Mouse (Mus musculus) kidney, postnatal 10 days (tissue): ENCODE measurements around the gene Sftpd.

Source experiments
- DNase-seq: peaks from one replicate; pipeline ENCODE4 v3.0.0; 2021; ENCODE audit warnings: mixed read lengths

Gene Sftpd

GRCm38 (mm10) chr14:41185059-41185821, at the start of gene Sftpd:
TSS of gene Sftpd (minus strand) at chr14:41185149.
- DNase-seq, result no peak

GRCm38 (mm10) chr14:41198037-41198730, 13.2 kb upstream of the Sftpd start:
- peak; percentile 9 for DNase-seq

- DNase-seq, result no peak
Observed at GRCm38 (mm10) chr14:41189496-41189895, 4.5 kb upstream of the Sftpd start.

GRCm38 (mm10) chr14:41174802-41175201, 10.1 kb downstream of the Sftpd start:
- DNase-seq, result no peak

- DNase-seq, result no peak
Observed at GRCm38 (mm10) chr14:41170514-41170913, 14.4 kb downstream of the Sftpd start.

- DNase-seq, result no peak
Observed at GRCm38 (mm10) chr14:41168567-41168966, 16.4 kb downstream of the Sftpd start.

GRCm38 (mm10) chr14:41167278-41167677, 17.7 kb downstream of the Sftpd start:
- no peak for DNase-seq

- peak; percentile 65 for DNase-seq
Observed at GRCm38 (mm10) chr14:41162663-41163062, 22.3 kb downstream of the Sftpd start.

- DNase-seq, result no peak
Observed at GRCm38 (mm10) chr14:41160743-41161142, 24.2 kb downstream of the Sftpd start.

- DNase-seq, result no peak
Observed at GRCm38 (mm10) chr14:41160076-41160475, 24.9 kb downstream of the Sftpd start.

- DNase-seq, result no peak
Observed at GRCm38 (mm10) chr14:41151220-41151898, 33.6 kb downstream of the Sftpd start, which contains the start of gene Mbl1. TSS of gene Mbl1 (plus strand) at chr14:41151458.

- DNase-seq, result no peak
Observed at GRCm38 (mm10) chr14:41147356-41147755, 37.6 kb downstream of the Sftpd start.

GRCm38 (mm10) chr14:41146922-41147321, 38.0 kb downstream of the Sftpd start:
- DNase-seq, result no peak

GRCm38 (mm10) chr14:41146035-41146434, 38.9 kb downstream of the Sftpd start:
- no peak for DNase-seq

GRCm38 (mm10) chr14:41140686-41141085, 44.3 kb downstream of the Sftpd start:
- no peak for DNase-seq

GRCm38 (mm10) chr14:41137006-41137405, 47.9 kb downstream of the Sftpd start:
- DNase-seq, result no peak

- DNase-seq, result no peak
Observed at GRCm38 (mm10) chr14:41131540-41131939, 53.4 kb downstream of the Sftpd start, which contains the start of gene Sftpa1. TSS of gene Sftpa1 (plus strand) at chr14:41131782.

GRCm38 (mm10) chr14:41127997-41128396, 57.0 kb downstream of the Sftpd start:
- peak; percentile 46 for DNase-seq

GRCm38 (mm10) chr14:41124683-41125082, 60.3 kb downstream of the Sftpd start:
- DNase-seq, result no peak
